Mouse (Mus musculus) lung, postnatal 25 days (tissue): ENCODE results near the gene Nup160.
A peak's percentile ranks its signal among the peaks of the same experiment; 100 is the strongest.

Source experiments
- DNase-seq: peaks from one replicate; pipeline ENCODE4 v3.0.0; 2022; ENCODE audit warnings: low spot score

Gene Nup160

DNA sequence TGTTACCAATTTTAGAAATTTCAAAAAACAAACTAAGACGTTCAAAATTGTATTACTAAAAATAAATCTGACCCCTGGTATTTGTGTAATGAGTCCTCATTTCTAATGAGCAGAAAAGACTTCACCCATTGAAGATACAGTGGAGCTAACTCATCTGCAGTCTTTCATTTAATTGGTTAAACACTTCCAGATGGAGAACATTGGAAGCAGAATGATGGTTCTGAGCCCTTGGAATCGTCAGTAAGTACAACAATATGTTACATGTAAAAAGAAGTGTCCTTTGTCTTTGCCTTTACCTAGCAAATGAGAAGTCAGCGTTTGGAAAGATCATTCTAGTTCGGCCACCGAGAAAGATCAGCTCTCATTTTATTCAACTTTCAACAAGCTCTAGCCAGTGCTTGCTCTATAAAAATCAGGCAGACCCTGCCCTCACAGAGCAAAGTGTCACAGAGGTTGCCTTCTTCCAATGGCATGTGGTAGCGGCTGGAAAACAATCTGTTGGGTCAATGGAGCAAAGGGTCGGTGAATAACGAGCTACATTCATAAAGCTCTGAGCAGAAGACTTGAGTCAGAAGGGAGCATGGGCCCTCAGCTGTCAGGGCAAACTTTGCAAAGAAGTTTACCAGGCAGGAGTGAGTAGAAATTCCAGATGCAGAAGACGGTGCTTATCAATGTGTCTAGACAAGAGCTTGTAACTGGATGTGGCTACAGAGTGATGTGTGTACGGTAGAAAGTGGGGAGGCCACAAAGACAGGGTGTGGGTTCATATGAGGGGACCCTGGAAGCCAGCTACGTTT lies 10.2 kb upstream of the Nup160 start:
- DNase-seq: no peak

GRCm38 (mm10) chr2:90667388-90668265 lies 9.4 kb upstream of the Nup160 start:
- no peak for DNase-seq

GRCm38 (mm10) chr2:90670343-90670742 lies 6.7 kb upstream of the Nup160 start:
- DNase-seq: peak; percentile 79

GRCm38 (mm10) chr2:90673339-90673738 lies 3.7 kb upstream of the Nup160 start:
- peak; percentile 36 for DNase-seq

DNA sequence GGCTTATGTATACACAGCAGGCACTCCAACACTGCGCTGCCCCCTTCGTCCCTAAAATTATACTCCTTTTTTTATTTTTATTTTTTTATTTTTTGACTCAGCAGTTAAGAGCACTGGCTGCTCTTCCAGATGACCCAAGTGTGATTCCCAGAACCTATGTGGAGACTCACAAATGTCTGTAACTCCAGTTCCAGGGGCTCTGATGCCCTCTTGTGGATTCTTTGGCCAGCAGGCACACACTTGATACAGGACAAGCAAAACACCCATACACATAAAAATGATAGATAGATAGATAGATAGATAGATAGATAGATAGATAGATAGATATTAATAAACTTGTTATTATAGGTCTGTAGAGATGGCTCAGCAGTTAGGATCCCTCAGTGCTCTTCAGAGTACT lies 2.5 kb upstream of the Nup160 start:
- no peak for DNase-seq

- DNase-seq: no peak
Measured at GRCm38 (mm10) chr2:90675488-90675887, 1.5 kb upstream of the Nup160 start.

- no peak for DNase-seq
Measured at GRCm38 (mm10) chr2:90678256-90679060, 1.4 kb downstream of the Nup160 start.

- peak; percentile 94 for DNase-seq
Measured at GRCm38 (mm10) chr2:90679061-90679810, 2.2 kb downstream of the Nup160 start.

DNA sequence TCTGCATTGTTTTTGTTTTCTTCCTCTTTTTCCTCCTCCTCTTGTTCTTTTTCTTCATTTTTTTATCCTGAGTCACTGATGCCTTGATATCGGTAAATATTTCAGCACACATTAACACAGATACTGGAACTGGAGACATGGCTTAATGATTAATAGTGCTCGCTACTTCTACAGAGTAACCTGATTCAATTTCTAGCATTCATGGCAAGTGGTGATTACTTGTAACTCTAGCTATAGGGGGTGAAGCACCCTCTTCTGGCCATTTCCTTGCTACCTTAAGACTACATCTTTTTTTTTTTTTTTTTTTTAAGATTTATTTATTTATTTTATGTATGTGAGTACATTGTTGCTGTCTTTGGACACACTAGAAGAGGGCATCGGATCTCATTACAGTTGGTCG lies 23.9 kb downstream of the Nup160 start:
- no peak for DNase-seq

GRCm38 (mm10) chr2:90708548-90708947 lies 31.5 kb downstream of the Nup160 start:
- DNase-seq: no peak

GRCm38 (mm10) chr2:90715555-90716092 lies 38.6 kb downstream of the Nup160 start:
- DNase-seq: no peak

DNA sequence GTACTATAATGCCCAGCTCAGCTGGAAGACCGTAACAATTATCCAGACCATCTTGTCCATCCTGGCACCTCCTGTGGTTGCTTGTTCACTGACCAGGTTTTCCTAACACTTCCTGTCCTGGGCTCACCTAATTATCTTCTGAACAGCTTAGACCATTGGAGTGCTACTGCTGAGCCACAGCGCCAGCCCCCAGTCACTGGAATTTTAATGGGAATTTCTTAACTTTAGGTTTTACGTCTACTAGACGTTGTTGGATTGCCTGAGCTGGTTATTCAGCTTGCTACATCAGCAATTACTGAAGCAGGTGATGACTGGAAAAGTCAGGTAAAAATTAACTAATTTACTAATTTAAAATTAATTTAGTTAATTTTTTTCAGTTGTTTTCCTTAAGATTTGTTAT lies 40.4 kb downstream of the Nup160 start:
- DNase-seq: no peak

DNA sequence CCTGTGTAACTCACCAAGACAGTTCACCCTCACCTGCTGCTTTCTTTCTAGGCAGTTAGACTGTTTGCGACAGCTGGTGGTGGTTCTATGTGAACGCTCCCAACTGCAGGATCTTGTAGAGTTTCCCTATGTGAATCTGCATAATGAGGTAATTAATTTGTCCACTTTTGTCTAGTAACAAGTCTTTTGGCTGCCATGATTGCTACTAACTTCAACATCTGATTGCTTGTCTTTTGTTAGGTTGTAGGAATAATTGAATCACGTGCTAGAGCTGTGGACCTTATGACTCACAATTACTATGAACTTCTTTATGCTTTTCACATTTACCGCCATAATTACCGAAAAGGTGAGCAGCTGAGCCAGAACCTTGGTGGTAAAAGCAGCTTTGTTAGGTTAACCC lies 40.9 kb downstream of the Nup160 start:
- no peak for DNase-seq

DNA sequence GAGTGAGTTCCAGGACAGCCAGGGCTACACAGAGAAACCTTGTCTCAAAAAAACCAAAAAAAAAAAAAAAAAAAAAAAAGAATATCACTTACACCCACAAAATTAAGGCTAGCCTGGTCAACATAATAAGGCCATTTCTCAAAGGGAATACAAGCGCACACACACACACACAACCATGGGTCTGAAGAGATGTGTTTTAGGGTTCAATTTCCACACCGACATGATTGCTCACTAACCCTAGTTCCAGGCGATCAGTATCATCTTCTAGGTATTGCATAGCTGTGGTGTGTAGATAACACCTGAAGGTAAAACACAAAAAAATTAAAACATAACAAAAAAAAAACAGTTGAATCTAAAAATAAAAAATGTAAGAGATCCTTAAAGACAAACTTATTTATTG lies 49.8 kb downstream of the Nup160 start:
- DNase-seq: no peak

- no peak for DNase-seq
Measured at GRCm38 (mm10) chr2:90735326-90735725, 58.3 kb downstream of the Nup160 start.

GRCm38 (mm10) chr2:90738801-90739200 lies 61.8 kb downstream of the Nup160 start:
- DNase-seq: no peak

DNA sequence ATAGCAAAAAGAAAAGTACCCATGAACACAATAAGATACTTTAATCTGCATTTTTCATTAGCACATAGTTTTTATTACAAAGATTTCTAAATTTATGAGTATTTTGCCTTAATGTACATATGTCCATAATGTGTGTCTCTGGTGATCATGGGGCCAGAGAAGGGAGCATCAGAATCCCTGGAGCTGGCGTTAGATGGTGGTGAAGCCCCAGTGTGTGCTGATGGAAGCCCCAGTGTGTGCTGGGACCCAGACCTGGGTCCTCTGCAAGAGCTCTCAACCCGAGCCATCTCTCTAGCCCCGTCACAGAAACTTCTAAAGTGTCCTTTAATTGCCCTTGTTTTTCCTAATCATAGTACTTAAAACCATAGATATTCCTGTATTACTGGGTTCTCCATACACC lies 62.3 kb downstream of the Nup160 start:
- no peak for DNase-seq

DNA sequence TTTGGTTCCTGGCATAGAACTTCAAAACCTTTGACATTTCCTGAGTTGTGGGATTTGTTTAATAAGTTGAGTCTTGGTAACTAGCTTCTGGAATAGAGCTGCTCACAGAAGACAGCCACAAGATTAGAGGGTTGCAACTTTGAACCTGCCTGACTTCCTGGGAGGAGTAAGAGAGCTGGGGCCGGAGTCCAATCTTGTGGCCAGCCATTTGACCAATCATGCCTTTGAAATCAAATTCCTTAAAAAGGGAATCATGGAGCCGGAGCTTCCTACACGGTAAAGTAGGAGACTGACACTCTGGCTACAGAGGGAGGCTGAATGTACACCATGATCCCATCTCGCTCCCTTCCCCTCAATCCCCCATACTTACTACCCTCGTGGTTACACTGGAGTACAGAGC lies 62.9 kb downstream of the Nup160 start:
- no peak for DNase-seq

DNA sequence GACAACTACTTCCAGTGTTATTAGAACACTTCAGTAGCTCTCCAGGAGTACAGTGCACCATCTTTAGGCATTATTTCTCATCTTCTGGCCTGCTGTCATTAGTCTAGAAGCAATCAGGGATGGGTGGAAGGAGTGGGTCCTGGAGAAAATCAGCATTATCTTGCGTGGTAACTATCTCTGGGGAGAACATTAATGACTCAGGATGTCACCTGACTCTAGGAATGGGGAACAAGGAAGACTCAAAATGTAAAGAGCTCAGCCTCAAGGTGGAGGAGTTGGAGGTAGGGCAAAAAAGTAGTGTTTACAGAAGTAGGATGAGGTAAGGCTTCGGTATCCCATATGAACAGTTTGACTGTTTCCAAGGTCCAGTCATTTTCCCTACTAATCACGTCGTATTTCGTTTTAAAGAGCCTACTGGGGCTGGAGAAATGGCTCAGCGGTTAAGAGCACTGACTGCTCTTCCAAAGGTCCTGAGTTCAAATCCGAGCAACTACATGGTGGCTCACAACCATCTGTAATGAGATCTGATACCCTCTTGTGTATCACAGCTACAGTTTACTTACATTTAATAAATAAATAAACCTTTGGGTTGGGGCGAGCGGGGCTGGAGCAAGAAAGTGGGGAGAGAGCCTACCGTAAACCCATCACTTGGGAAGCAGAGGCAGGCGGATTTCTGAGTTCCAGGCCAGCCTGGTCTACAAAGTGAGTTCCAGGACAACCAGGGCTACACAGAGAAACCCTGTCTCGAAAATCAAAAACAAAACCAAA lies 67.5 kb downstream of the Nup160 start:
- DNase-seq: peak; percentile 6

GRCm38 (mm10) chr2:90745053-90745678 lies 68.2 kb downstream of the Nup160 start, which contains the start of gene Fnbp4:
Gene Fnbp4 (plus strand): TSS chr2:90745370.
- peak; percentile 99 for DNase-seq
